Mouse (Mus musculus) hindbrain, embryonic 16.5 days (tissue): ENCODE data around the gene Emilin2. TPM values are rescaled to one million over a fixed set of nuclear protein-coding genes. Genes with fewer than 3 reads are reported as not detected.

Experiments used
- ATAC-seq: fragments of 200-750 bp; cut with Nextera tagmentation; 2 replicates; pipeline ENCODE4 v1.8.0; 2017; ENCODE audit warnings: moderate TSS enrichment, moderate library complexity
- H3K27ac ChIP-seq: fragments of 300-500 bp; sonication (generic); 2 replicates; pipeline ENCODE4 v1.5.1; 2014; ENCODE audit warnings: low read depth, mild to moderate bottlenecking, control low read depth, low read length, moderate library complexity
- H3K27me3 ChIP-seq: fragments of 300-500 bp; sonication (generic); replicated peaks from 2 replicates; pipeline ENCODE4 v1.6.1; 2014; ENCODE audit warnings: low read length; ENCODE audit not compliant: control insufficient read depth, insufficient read depth
- H3K36me3 ChIP-seq: fragments of 300-500 bp; sonication (generic); 2 replicates; pipeline ENCODE4 v1.6.1; 2014; ENCODE audit warnings: mild to moderate bottlenecking, low read length, moderate library complexity, mixed read lengths; ENCODE audit not compliant: control insufficient read depth, insufficient read depth
- H3K4me1 ChIP-seq: fragments of 300-500 bp; sonication (generic); 2 replicates; pipeline ENCODE4 v1.6.1; 2014; ENCODE audit warnings: low read depth, low read length; ENCODE audit not compliant: control insufficient read depth, insufficient read depth
- H3K4me2 ChIP-seq: fragments of 300-500 bp; sonication (generic); 2 replicates; pipeline ENCODE4 v1.6.1; 2014; ENCODE audit warnings: mild to moderate bottlenecking, low read length, control low read depth, moderate library complexity
- H3K4me3 ChIP-seq: fragments of 300-500 bp; sonication (generic); 2 replicates; pipeline ENCODE4 v1.5.1; 2014; ENCODE audit warnings: mild to moderate bottlenecking, low read length, control low read depth, moderate library complexity
- H3K9ac ChIP-seq: fragments of 300-500 bp; sonication (generic); 2 replicates; pipeline ENCODE4 v1.6.1; 2014; ENCODE audit warnings: low read depth, mild to moderate bottlenecking, control low read depth, low read length, moderate library complexity
- H3K9me3 ChIP-seq: fragments of 300-500 bp; sonication (generic); 2 replicates; pipeline ENCODE4 v1.6.1; 2014; ENCODE audit warnings: mild to moderate bottlenecking, low read length, moderate library complexity; ENCODE audit not compliant: control insufficient read depth
- WGBS: fragments of 180-500 bp; shearing (Covaris S2); extraction: QIAGEN DNeasy Blood & Tissue Kit; methylation state at CpG from one replicate; pipeline ENCODE4 v1.1.7; 2014; 5-methylcytosine and 5-hydroxymethylcytosine counted together
- polyA plus RNA-seq: library from polyadenylated mRNA; unstranded; fragments of >200 nt; fragmentation: Nextera tagmentation; extraction: Ambion mirVana; gene quantifications from 2 replicates; pipeline ENCODE4 v1.2.1, GENCODE M21; 2015

The Emilin2 gene
- polyA plus RNA-seq, 1 experiment from 2014 or later = 2.2 TPM

DNA sequence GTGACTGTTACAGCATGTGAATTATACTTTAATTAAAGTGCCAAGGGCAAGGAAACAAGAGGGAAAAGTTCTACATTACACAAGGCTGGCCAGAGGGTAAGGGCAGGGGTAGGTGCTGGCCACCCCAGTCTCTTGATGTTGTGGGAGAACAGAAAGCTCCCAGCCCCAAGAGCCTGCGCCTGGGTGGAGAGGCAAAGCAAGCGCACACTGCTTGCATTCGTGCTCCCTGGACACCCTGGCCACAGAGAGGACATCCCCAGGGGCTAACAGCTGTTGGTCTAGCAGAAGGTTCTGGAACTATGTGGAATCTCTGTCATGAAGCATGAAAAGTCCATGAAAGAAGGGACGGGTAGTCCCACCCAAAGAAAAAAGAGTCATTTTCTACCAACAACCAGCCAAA is 5.1 kb downstream of the Emilin2 start:
- no peak for ATAC-seq
- 92% methylated on average over 4 of the region's 4 CpGs for WGBS
- Histone ChIP-seq H3K27me3 (no peaks in the 10 kb centered on the region; the same call in 1 of the 2 replicates), H3K9ac (no peak overlapping the region), H3K9me3 (no peaks in the 10 kb centered on the region), H3K4me3 (no peak overlapping the region), H3K36me3 (no peaks in the 10 kb centered on the region), H3K4me2 (no peak overlapping the region), H3K4me1 (peaks cover 19% of the 10 kb centered on the region), H3K27ac (no peak overlapping the region)

DNA sequence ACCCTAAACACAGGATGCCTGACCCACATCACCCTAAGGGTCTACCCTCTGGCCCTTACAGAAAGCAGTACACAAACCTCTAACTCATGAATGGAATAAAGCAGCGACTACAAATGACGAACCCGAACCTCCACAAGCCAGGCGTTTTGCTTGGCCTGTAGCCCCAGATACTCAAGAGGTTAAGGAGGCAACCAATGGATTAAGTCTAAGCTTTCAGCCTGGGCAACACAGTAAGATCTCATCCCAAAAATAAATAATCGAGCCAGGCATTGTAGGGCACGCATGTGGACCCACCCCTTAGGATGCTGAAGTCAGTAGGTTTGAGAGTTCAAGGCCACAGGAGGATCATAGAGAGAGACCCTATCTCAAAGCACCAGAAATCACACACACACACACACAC is 5.7 kb downstream of the Emilin2 start:
- Histone ChIP-seq H3K27me3 (no peaks in the 10 kb centered on the region; the same call in 1 of the 2 replicates), H3K9ac (no peak overlapping the region), H3K4me2 (no peak overlapping the region), H3K4me3 (no peak overlapping the region), H3K9me3 (no peaks in the 10 kb centered on the region), H3K27ac (no peak overlapping the region), H3K36me3 (no peaks in the 10 kb centered on the region), H3K4me1 (peaks cover 14% of the 10 kb centered on the region)
- WGBS = 93% methylated on average over 6 of the region's 6 CpGs
- ATAC-seq = no peak

DNA sequence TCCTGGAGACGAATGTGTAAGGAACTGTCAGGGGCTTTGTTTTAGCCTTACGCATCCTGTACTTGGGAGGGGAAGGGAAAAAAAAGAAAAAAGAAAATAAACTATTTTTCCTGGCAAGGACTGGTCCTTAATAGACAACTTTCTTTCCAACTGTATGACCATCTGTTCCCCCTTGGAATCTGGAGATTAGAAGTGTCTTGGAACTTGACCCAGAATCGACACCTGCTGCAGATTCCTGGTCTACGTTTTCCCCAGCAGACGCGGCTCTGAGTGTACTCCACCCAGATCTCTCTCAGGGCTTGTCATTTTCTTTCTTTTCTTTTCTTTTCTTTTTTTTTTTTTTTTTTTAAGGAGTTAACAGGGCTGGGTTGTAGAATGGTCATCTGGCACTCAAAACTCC is 8.3 kb downstream of the Emilin2 start:
- no peaks in the 10 kb centered on the region for H3K9me3 ChIP-seq
- H3K4me3 ChIP-seq = no peak overlapping the region
- H3K27me3 ChIP-seq = no peaks in the 10 kb centered on the region

GRCm38 (mm10) chr17:71301413-71301812 is 10.4 kb downstream of the Emilin2 start:
- H3K9ac ChIP-seq = no peak overlapping the region
- WGBS = 77% methylated on average over 5 of the region's 5 CpGs
- H3K27ac ChIP-seq = no peak overlapping the region

More for the DNA sequence above, 8.3 kb downstream of the Emilin2 start:
- ATAC-seq = no peak
- H3K4me2 ChIP-seq = no peak overlapping the region
- no peaks in the 10 kb centered on the region for H3K4me1 ChIP-seq
- H3K27ac ChIP-seq = no peak overlapping the region
- 69% methylated on average over 6 of the region's 6 CpGs for WGBS
- H3K36me3 ChIP-seq = no peaks in the 10 kb centered on the region
- no peak overlapping the region for H3K9ac ChIP-seq

GRCm38 (mm10) chr17:71300338-71300737 is 11.4 kb downstream of the Emilin2 start:
- no peak overlapping the region for H3K27ac ChIP-seq
- 84% methylated on average over 2 of the region's 2 CpGs for WGBS

More at GRCm38 (mm10) chr17:71301413-71301812, 10.4 kb downstream of the Emilin2 start:
- no peaks in the 10 kb centered on the region for H3K27me3 ChIP-seq
- ATAC-seq = no peak
- H3K9me3 ChIP-seq = no peaks in the 10 kb centered on the region
- no peak overlapping the region for H3K4me3 ChIP-seq
- H3K4me1 ChIP-seq = no peaks in the 10 kb centered on the region
- H3K36me3 ChIP-seq = no peaks in the 10 kb centered on the region
- no peak overlapping the region for H3K4me2 ChIP-seq

GRCm38 (mm10) chr17:71299879-71300278 is 11.9 kb downstream of the Emilin2 start:
- no peak overlapping the region for H3K4me3 ChIP-seq
- H3K9me3 ChIP-seq = no peaks in the 10 kb centered on the region
- H3K27ac ChIP-seq = no peak overlapping the region
- WGBS = 96% methylated on average over 4 of the region's 4 CpGs
- no peaks in the 10 kb centered on the region for H3K36me3 ChIP-seq
- no peak overlapping the region for H3K4me2 ChIP-seq
- H3K9ac ChIP-seq = no peak overlapping the region
- ATAC-seq = no peak
- no peaks in the 10 kb centered on the region for H3K4me1 ChIP-seq
- no peaks in the 10 kb centered on the region for H3K27me3 ChIP-seq

More at GRCm38 (mm10) chr17:71300338-71300737, 11.4 kb downstream of the Emilin2 start:
- ATAC-seq = no peak
- no peak overlapping the region for H3K4me2 ChIP-seq
- H3K36me3 ChIP-seq = no peaks in the 10 kb centered on the region
- no peaks in the 10 kb centered on the region for H3K27me3 ChIP-seq
- H3K4me3 ChIP-seq = no peak overlapping the region
- no peak overlapping the region for H3K9ac ChIP-seq
- no peaks in the 10 kb centered on the region for H3K4me1 ChIP-seq
- H3K9me3 ChIP-seq = no peaks in the 10 kb centered on the region

DNA sequence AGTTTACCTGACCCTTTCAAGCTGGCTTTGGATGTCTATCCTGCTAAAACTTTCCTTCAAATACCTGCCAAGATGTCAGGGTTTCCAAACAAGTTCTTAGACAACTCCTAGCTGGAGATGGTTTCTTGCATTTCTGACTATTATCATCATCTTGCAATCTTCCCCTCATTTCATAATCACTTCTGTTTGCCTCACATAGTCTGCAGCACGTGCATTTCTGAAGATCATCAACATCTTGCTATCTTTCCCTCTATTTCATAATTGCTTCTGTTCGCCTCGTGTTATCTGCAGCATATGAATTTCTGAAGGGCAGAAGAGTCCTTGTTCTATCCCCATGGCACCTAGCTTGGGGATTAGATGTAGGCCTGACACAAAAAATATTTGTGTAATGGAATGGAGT is 17.2 kb downstream of the Emilin2 start:
- Histone ChIP-seq H3K36me3 (no peaks in the 10 kb centered on the region), H3K27ac (no peak overlapping the region), H3K9me3 (no peaks in the 10 kb centered on the region), H3K27me3 (no peaks in the 10 kb centered on the region), H3K4me1 (no peaks in the 10 kb centered on the region), H3K9ac (no peak overlapping the region), H3K4me3 (no peak overlapping the region), H3K4me2 (no peak overlapping the region)
- 81% methylated on average over 3 of the region's 3 CpGs for WGBS
- ATAC-seq = no peak

- Histone ChIP-seq H3K27ac (no peak overlapping the region), H3K36me3 (no peaks in the 10 kb centered on the region), H3K9me3 (no peaks in the 10 kb centered on the region), H3K4me2 (no peak overlapping the region), H3K4me1 (no peaks in the 10 kb centered on the region), H3K9ac (no peak overlapping the region), H3K4me3 (no peak overlapping the region), H3K27me3 (no peaks in the 10 kb centered on the region)
- WGBS = 66% methylated on average over 4 of the region's 4 CpGs
- no peak for ATAC-seq
These were observed 18.9 kb downstream of the Emilin2 start for GRCm38 (mm10) chr17:71292897-71293296.

GRCm38 (mm10) chr17:71291897-71292420 is 19.8 kb downstream of the Emilin2 start:
- Histone ChIP-seq H3K27me3 (no peaks in the 10 kb centered on the region), H3K27ac (no peak overlapping the region), H3K9ac (no peak overlapping the region), H3K4me2 (no peak overlapping the region), H3K4me3 (no peak overlapping the region), H3K4me1 (no peaks in the 10 kb centered on the region), H3K9me3 (no peaks in the 10 kb centered on the region), H3K36me3 (no peaks in the 10 kb centered on the region)
- no peak for ATAC-seq
- 96% methylated on average over 6 of the region's 6 CpGs for WGBS
